Comparison of ENCODE assay signal across 8 mouse cellular contexts in genomic region chr19:5367053-5367359, GRCm38 (mm10). TPM values are rescaled to one million over a fixed set of nuclear protein-coding genes. Genes with fewer than 3 reads are reported as not detected.
DNase-seq lines count a peak whose midpoint lies in the region; ATAC-seq and TF ChIP-seq lines count a peak whose summit lies in the region.

TSS of gene Banf1 (minus strand) at chr19:5367168.

- ATAC-seq in forebrain, embryonic 15.5 days (replicated peaks) = no peak; the same call in 1 of the 2 replicates
- ATAC-seq in hindbrain, embryonic 13.5 days (ENCODE audit: low FRiP score) = peak; percentile 36; the same call in 1 of the 2 replicates
- peak; percentile 4 for ATAC-seq in liver, embryonic 15.5 days (ENCODE audit: insufficient read depth)

- no peaks in the 10 kb centered on the region for H3K27me3 ChIP-seq in MEL (ENCODE audit: control insufficient read depth in 1 of 2, insufficient read depth in 2 of 2, low read length in 2 of 2)
- H3K27me3 ChIP-seq in forebrain, embryonic 15.5 days = no peaks in the 10 kb centered on the region
- no peaks in the 10 kb centered on the region for H3K27me3 ChIP-seq in hindbrain, embryonic 13.5 days
- H3K27me3 ChIP-seq in liver, embryonic 15.5 days = no peaks in the 10 kb centered on the region

- TF ChIP-seq RAD21 in MEL (IDR thresholded peaks at IDR 0.05; ENCODE audit: low read depth, low read length) = no peak

- peaks cover 1 to 30% of the 10 kb centered on the region in 2 experiments; a peak in 3 of 4 replicates for H3K36me3 ChIP-seq in MEL (ENCODE audit: control insufficient read depth in 1 of 2, insufficient read depth in 2 of 2, low read length in 2 of 2)
- H3K36me3 ChIP-seq in forebrain, embryonic 15.5 days = peaks cover 45% of the 10 kb centered on the region
- peaks cover 59% of the 10 kb centered on the region for H3K36me3 ChIP-seq in hindbrain, embryonic 13.5 days
- H3K36me3 ChIP-seq in liver, embryonic 15.5 days (replicated peaks) = peaks cover 54% of the 10 kb centered on the region

- peaks cover 39% of the 10 kb centered on the region for H3K79me2 ChIP-seq in MEL (ENCODE audit: control insufficient read depth, insufficient read depth, low read length, poor library complexity)

- peak within 1 kb of the TSS; percentile 77 to 98 for H3K4me3 ChIP-seq in MEL (ENCODE audit: control insufficient read depth in 1 of 2, insufficient read depth in 1 of 2, low read depth in 2 of 2, low read length in 2 of 2)
- peak within 1 kb of the TSS; percentile 80 for H3K4me3 ChIP-seq in forebrain, embryonic 15.5 days
- peak within 1 kb of the TSS; percentile 91 for H3K4me3 ChIP-seq in hindbrain, embryonic 13.5 days
- peak within 1 kb of the TSS; percentile 78 for H3K4me3 ChIP-seq in liver, embryonic 15.5 days (replicated peaks)

- TF ChIP-seq POLR2A in MEL (IDR thresholded peaks at IDR 0.05; ENCODE audit: control insufficient read depth in 1 of 2, insufficient read depth in 1 of 2, low read depth in 1 of 2, low read length in 2 of 2, poor library complexity in 1 of 2) = peak in 1 of 2 experiments; percentile 57; a peak in 2 of 4 replicates

- H3K4me2 ChIP-seq in forebrain, embryonic 15.5 days (replicated peaks) = peak within 1 kb of the TSS; percentile 79
- peak within 1 kb of the TSS; percentile 82 for H3K4me2 ChIP-seq in hindbrain, embryonic 13.5 days
- H3K4me2 ChIP-seq in liver, embryonic 15.5 days = peak within 1 kb of the TSS; percentile 93

- under 1% methylated on average over 33 of the region's 33 CpGs for WGBS in forebrain, embryonic 15.5 days
- under 1% methylated on average over 33 of the region's 33 CpGs for WGBS in hindbrain, embryonic 13.5 days
- WGBS in liver, embryonic 15.5 days (ENCODE audit: insufficient replicate concordance) = under 1% methylated on average over 33 of the region's 33 CpGs

- no peak for DNase-seq in frontal cortex, adult 2 months (ENCODE audit: extremely low spot score in 1 of 2, low spot score in 1 of 2)
- DNase-seq in frontal cortex, postnatal 10 days (ENCODE audit: low spot score in 2 of 2) = no peak
- DNase-seq in MEL (ENCODE audit: low read depth, low spot score) = no peak
- no peak for DNase-seq in retina, postnatal 1 day
- DNase-seq in c-Kit-positive CD71-positive TER-119-positive erythroid progenitor cells, embryonic 14.5 days (ENCODE audit: low spot score) = no peak

- no peak for TF ChIP-seq CTCF in MEL (IDR thresholded peaks at IDR 0.05 in 2 of 3, conservative IDR thresholded peaks at IDR 0.05 in 1 of 3; ENCODE audit: control insufficient read depth in 1 of 3, insufficient read depth in 1 of 3, low read depth in 2 of 3, low read length in 3 of 3, poor library complexity in 1 of 3, severe bottlenecking in 1 of 3)

- peaks cover 0 to 33% of the 10 kb centered on the region in 2 experiments; a peak in 3 of 4 replicates for H3K4me1 ChIP-seq in MEL (ENCODE audit: control insufficient read depth in 1 of 2, insufficient read depth in 2 of 2, low read length in 2 of 2)
- peaks cover 27% of the 10 kb centered on the region for H3K4me1 ChIP-seq in forebrain, embryonic 15.5 days
- peaks cover 26% of the 10 kb centered on the region for H3K4me1 ChIP-seq in hindbrain, embryonic 13.5 days (replicated peaks)
- H3K4me1 ChIP-seq in liver, embryonic 15.5 days (replicated peaks) = peaks cover 40% of the 10 kb centered on the region

- no peaks in the 10 kb centered on the region for H3K9me3 ChIP-seq in MEL (replicated peaks; ENCODE audit: insufficient read depth, low read length)
- no peaks in the 10 kb centered on the region for H3K9me3 ChIP-seq in forebrain, embryonic 15.5 days
- no peaks in the 10 kb centered on the region for H3K9me3 ChIP-seq in hindbrain, embryonic 13.5 days
- H3K9me3 ChIP-seq in liver, embryonic 15.5 days (replicated peaks) = no peaks in the 10 kb centered on the region

- H3K9ac ChIP-seq in MEL (ENCODE audit: control insufficient read depth, low read depth, low read length, poor library complexity, severe bottlenecking) = peak within 1 kb of the TSS; percentile 98
- H3K9ac ChIP-seq in forebrain, embryonic 15.5 days (replicated peaks) = peak within 1 kb of the TSS; percentile 74
- H3K9ac ChIP-seq in hindbrain, embryonic 13.5 days = peak within 1 kb of the TSS; percentile 88
- peak within 1 kb of the TSS; percentile 81 for H3K9ac ChIP-seq in liver, embryonic 15.5 days

- H3K27ac ChIP-seq in MEL (ENCODE audit: control insufficient read depth, low read depth, low read length) = peak within 1 kb of the TSS; percentile 94
- peak within 1 kb of the TSS; percentile 96 for H3K27ac ChIP-seq in forebrain, embryonic 15.5 days (replicated peaks)
- peak within 1 kb of the TSS; percentile 94 for H3K27ac ChIP-seq in hindbrain, embryonic 13.5 days
- H3K27ac ChIP-seq in liver, embryonic 15.5 days (replicated peaks) = peak within 1 kb of the TSS; percentile 95

- TF ChIP-seq EP300 in MEL (IDR thresholded peaks at IDR 0.05; ENCODE audit: low read depth in 1 of 2, low read length in 2 of 2) = no peak

TF ChIP-seq in MEL, 35 proteins besides CTCF, POLR2A, EP300 and RAD21:
- TF ChIP-seq MAX (IDR thresholded peaks at IDR 0.05; ENCODE audit: low read length) = peak; percentile 51; the same call in 1 of the 2 replicates
- TF ChIP-seq POLR2AphosphoS2 (IDR thresholded peaks at IDR 0.05; ENCODE audit: low read length) = 0 out of 2 replicates have a peak, but pooled peaks have one; percentile 54
- 0 out of 2 replicates have a peak, but pooled peaks have one; percentile 5 for TF ChIP-seq MYC (IDR thresholded peaks at IDR 0.05; ENCODE audit: low read depth, low read length)
- no peak for TF ChIP-seq MEF2A (IDR thresholded peaks at IDR 0.05; ENCODE audit: extremely low read depth, insufficient replicate concordance, low read depth, low read length, poor library complexity, severe bottlenecking)

RNA-seq across cellular contexts. Expression of gene Banf1, which starts in this region (rescaled TPM):
- polyA plus RNA-seq in frontal cortex, adult 2 months (2012; rRNA removed) = 95.2 and 99.8 TPM in 2 replicates
- total RNA-seq in MEL (2012; rRNA removed) = 207 and 211 TPM in 2 replicates
- polyA plus RNA-seq in MEL (2012; ENCODE audit: insufficient read depth in 1 of 2, insufficient read length in 2 of 2, low read depth in 1 of 2, low replicate concordance in 2 of 2, missing spikeins in 1 of 2) = 1,000 to 10,000 TPM in 1 of 2 experiments, 100 to 1,000 TPM in 1; 644 to 1,168 TPM
- polyA plus RNA-seq in forebrain, embryonic 15.5 days (2015; fragmentation: Nextera tagmentation; extraction: Ambion mirVana) = 401 and 423 TPM in 2 replicates
- 330 and 334 TPM in 2 replicates for polyA plus RNA-seq in hindbrain, embryonic 13.5 days (2015; fragmentation: Nextera tagmentation; extraction: Ambion mirVana)
- 216 and 231 TPM in 2 replicates for polyA plus RNA-seq in liver, embryonic 15.5 days (2015; fragmentation: Nextera tagmentation; extraction: Ambion mirVana)
